Mouse (Mus musculus) thymus, adult 2 months (tissue): Measurements from ENCODE around the gene Itgb1bp1. TPM values are rescaled to one million over a fixed set of nuclear protein-coding genes. Genes with fewer than 3 reads are reported as not detected.

Experiments used
- DNase-seq: peaks from one replicate; pipeline ENCODE4 v3.0.0; 2021
- H3K27ac ChIP-seq: fragments of 200-500 bp; 2 replicates; pipeline ENCODE4 v1.5.1; 2012; ENCODE audit warnings: low read length, control low read depth; ENCODE audit not compliant: control insufficient read depth, insufficient read depth
- H3K27me3 ChIP-seq: fragments of 200-500 bp; 2 replicates; pipeline ENCODE4 v1.6.1; 2012; ENCODE audit warnings: mild to moderate bottlenecking, low read length, moderate library complexity, mixed read lengths; ENCODE audit not compliant: control insufficient read depth, insufficient read depth
- H3K36me3 ChIP-seq: fragments of 200-500 bp; 2 replicates; pipeline ENCODE4 v1.6.1; 2012; ENCODE audit warnings: mild to moderate bottlenecking, low read length, moderate library complexity; ENCODE audit not compliant: control insufficient read depth, insufficient read depth
- H3K4me1 ChIP-seq: fragments of 200-500 bp; replicated peaks from 2 replicates; pipeline ENCODE4 v1.6.1; 2012; ENCODE audit warnings: low read length; ENCODE audit not compliant: control insufficient read depth, insufficient read depth
- H3K4me3 ChIP-seq: fragments of 200-500 bp; 2 replicates; pipeline ENCODE4 v1.5.1; 2012; ENCODE audit warnings: mild to moderate bottlenecking, low read length, control low read depth, moderate library complexity; ENCODE audit not compliant: control insufficient read depth, insufficient read depth
- CTCF ChIP-seq: fragments of 200-500 bp; IDR thresholded peaks from 2 replicates; pipeline ENCODE4 v1.5.1; 2012; ENCODE audit warnings: mild to moderate bottlenecking, control low read depth, low read length, moderate library complexity, borderline replicate concordance; ENCODE audit not compliant: control insufficient read depth, poor library complexity, insufficient read depth; ENCODE audit errors: extremely low read depth
- POLR2A ChIP-seq: fragments of 200-500 bp; IDR thresholded peaks from 2 replicates; pipeline ENCODE4 v1.6.1; 2012; ENCODE audit warnings: mild to moderate bottlenecking, low read length, control low read depth, moderate library complexity; ENCODE audit not compliant: control insufficient read depth, poor library complexity, insufficient read depth; ENCODE audit errors: extremely low read depth
- WGBS: fragments of 180-500 bp; shearing (Covaris S2); methylation state at CpG from one replicate; pipeline ENCODE4 v1.1.7; 2018; 5-methylcytosine and 5-hydroxymethylcytosine counted together
- polyA plus RNA-seq: library from polyadenylated mRNA; depleted of rRNA; stranded (reverse); fragments of >200 nt; gene quantifications from 2 replicates; pipeline ENCODE4 v1.2.3, GENCODE M21; 2012

Itgb1bp1 gene
- polyA plus RNA-seq, 1 experiment = 16.2 TPM

GRCm38 (mm10) chr12:21229076-21229918 lies 56.8 kb downstream of the Itgb1bp1 start:
- no peaks in the 10 kb centered on the region for H3K36me3 ChIP-seq
- no peak overlapping the region for H3K4me3 ChIP-seq
- DNase-seq = no peak
- H3K27ac ChIP-seq = no peak overlapping the region
- H3K4me1 ChIP-seq = no peaks in the 10 kb centered on the region; the same call in 1 of the 2 replicates
- TF ChIP-seq POLR2A (no peak), CTCF (no peak)
- no peaks in the 10 kb centered on the region for H3K27me3 ChIP-seq
- WGBS = 96% methylated on average over 17 of the region's 17 CpGs

- Histone ChIP-seq H3K27me3 (no peaks in the 10 kb centered on the region), H3K4me3 (no peak overlapping the region), H3K27ac (no peak overlapping the region), H3K4me1 (no peaks in the 10 kb centered on the region; the same call in 1 of the 2 replicates), H3K36me3 (no peaks in the 10 kb centered on the region)
- 80% methylated on average over 4 of the region's 4 CpGs for whole genome bisulfite sequencing
- TF ChIP-seq POLR2A = no peak
- no peak for TF ChIP-seq CTCF
- no peak for DNase-seq
Observed at GRCm38 (mm10) chr12:21228650-21229049, 57.4 kb downstream of the Itgb1bp1 start.

- Histone ChIP-seq H3K27ac (no peak overlapping the region), H3K4me1 (no peaks in the 10 kb centered on the region), H3K27me3 (no peaks in the 10 kb centered on the region), H3K36me3 (no peaks in the 10 kb centered on the region), H3K4me3 (no peak overlapping the region)
- no peak for TF ChIP-seq CTCF
- TF ChIP-seq POLR2A = no peak
- no peak for DNase-seq
- 67% methylated on average over 6 of the region's 6 CpGs for WGBS
Observed at GRCm38 (mm10) chr12:21227076-21227980, 58.8 kb downstream of the Itgb1bp1 start.

DNA sequence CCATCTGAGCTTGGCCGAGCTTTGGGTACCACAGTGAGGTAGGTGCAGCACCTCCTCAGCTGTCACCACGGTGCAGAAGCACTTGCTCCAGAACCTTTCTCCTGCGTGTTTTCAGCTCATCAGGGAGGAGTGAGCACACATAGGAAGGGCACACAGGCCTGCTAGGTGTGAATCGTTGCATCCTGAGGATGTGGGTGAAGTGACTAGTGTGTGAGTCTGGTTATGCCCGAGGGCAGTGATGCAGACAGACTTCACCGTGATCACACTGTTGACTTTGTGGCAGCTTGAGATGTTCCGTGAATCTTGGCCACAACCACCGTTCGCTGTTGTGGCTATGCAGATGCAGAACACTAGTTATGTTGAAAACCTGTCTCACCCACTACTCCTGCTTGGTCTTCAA lies 59.8 kb downstream of the Itgb1bp1 start:
- H3K4me3 ChIP-seq = no peak overlapping the region
- H3K27me3 ChIP-seq = no peaks in the 10 kb centered on the region
- no peak for DNase-seq
- no peaks in the 10 kb centered on the region for H3K36me3 ChIP-seq
- TF ChIP-seq POLR2A = no peak
- H3K27ac ChIP-seq = no peak overlapping the region
- H3K4me1 ChIP-seq = no peaks in the 10 kb centered on the region
- WGBS = 75% methylated on average over 9 of the region's 9 CpGs

GRCm38 (mm10) chr12:21225358-21225757 lies 60.7 kb downstream of the Itgb1bp1 start:
- DNase-seq = no peak
- Histone ChIP-seq H3K36me3 (no peaks in the 10 kb centered on the region), H3K27ac (no peak overlapping the region), H3K4me3 (no peak overlapping the region), H3K4me1 (no peaks in the 10 kb centered on the region), H3K27me3 (no peaks in the 10 kb centered on the region)
- no peak for TF ChIP-seq POLR2A
- TF ChIP-seq CTCF = no peak
- 93% methylated on average over 8 of the region's 8 CpGs for WGBS

DNA sequence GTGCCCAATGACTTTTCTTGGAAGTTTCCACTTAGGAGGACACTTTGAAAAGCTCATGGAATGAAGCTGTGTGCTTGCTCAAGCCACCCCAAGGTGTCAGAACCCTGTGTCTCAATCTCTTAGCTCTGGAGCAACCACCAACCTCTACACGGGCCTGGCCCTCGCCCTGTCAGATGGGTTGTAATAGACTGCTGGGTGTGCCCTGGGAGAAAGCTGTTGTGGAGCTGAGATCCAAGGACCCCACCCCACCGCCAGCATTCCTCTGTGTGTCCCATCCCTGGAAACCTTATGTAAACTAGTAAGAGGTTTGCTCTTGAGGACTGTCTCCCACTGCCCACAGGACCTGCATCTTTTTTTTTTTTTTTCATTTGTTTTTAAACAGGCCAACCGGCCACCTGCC lies 62.2 kb downstream of the Itgb1bp1 start:
- WGBS = 94% methylated on average over 4 of the region's 4 CpGs
- DNase-seq = no peak
- no peak overlapping the region for H3K27ac ChIP-seq
- no peaks in the 10 kb centered on the region for H3K27me3 ChIP-seq
- no peaks in the 10 kb centered on the region for H3K36me3 ChIP-seq
- H3K4me3 ChIP-seq = no peak overlapping the region
- H3K4me1 ChIP-seq = no peaks in the 10 kb centered on the region
- TF ChIP-seq POLR2A (no peak), CTCF (no peak)
